Mouse (Mus musculus) heart, postnatal 0 days (tissue): ENCODE measurements at regions not wholly inside any gene's neighbourhood (a gene's known extent, or its start where the extent isn't known, plus 50 kb on each side); places are given as distances from the start of the nearest gene placed in this dataset.

Experiments used
- CTCF ChIP-seq: IDR thresholded peaks from 2 replicates; pipeline ENCODE4 v1.5.1; 2016; ENCODE audit warnings: antibody characterized with exemption, control low read depth, low read depth
- EP300 ChIP-seq: IDR thresholded peaks from 2 replicates; pipeline ENCODE4 v1.6.1; 2016; ENCODE audit warnings: antibody characterized with exemption, low read depth

- TF ChIP-seq CTCF = no peak
- no peak for TF ChIP-seq EP300
Observed at GRCm38 (mm10) chr15:9804469-9804868, 55.8 kb upstream of the Spef2 start.
